Mouse (Mus musculus) activated CD4-positive, CD25-positive, alpha-beta regulatory T cell, adult 4 months (primary cell): ENCODE measurements around the gene Gm3591. TPM values are rescaled to one million over a fixed set of nuclear protein-coding genes. Genes with fewer than 3 reads are reported as not detected.
"Not testable (repeated sequence)": the region's sequence is repeated elsewhere in the genome, so short reads cannot be mapped to it uniquely, and the experiment has no call there.

Experiments used
- ATAC-seq: one replicate; pipeline ENCODE4 v1.8.0; 2017
- polyA plus RNA-seq, 2 experiments: library from polyadenylated mRNA; unstranded; fragments of 100-300 nt; shearing (Covaris generic); gene quantifications; one replicate each; pipeline ENCODE4 v1.2.1; 2017

The Gm3591 gene
- polyA plus RNA-seq, result 1 to 10 TPM in 1 of 2 experiments, under 1 TPM in 1; 0.38 to 4.6 TPM

DNA sequence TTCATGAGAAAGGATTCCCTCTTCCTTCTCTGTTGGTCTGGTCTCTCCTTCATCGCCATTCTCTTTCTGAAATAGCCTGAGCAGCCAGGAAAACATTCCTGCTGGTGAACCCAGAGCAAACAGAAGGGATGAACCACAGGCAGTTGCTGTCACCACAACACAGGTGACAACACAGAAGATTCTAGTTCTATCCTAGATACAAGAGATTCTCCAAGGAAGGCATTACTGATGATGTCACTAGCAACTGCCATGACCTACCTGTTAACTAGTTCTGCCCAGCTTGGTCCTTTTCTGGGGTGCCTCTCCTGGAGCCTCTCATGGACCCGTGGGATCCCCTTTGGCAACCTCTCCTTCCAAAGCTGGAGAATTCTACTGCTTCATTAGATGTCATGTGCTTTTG is at the start of gene Gm3591:
Gene Gm3591 (minus strand): TSS at position 101 of the 400 bp plus-strand sequence.
- ATAC-seq, result not testable (repeated sequence)

DNA sequence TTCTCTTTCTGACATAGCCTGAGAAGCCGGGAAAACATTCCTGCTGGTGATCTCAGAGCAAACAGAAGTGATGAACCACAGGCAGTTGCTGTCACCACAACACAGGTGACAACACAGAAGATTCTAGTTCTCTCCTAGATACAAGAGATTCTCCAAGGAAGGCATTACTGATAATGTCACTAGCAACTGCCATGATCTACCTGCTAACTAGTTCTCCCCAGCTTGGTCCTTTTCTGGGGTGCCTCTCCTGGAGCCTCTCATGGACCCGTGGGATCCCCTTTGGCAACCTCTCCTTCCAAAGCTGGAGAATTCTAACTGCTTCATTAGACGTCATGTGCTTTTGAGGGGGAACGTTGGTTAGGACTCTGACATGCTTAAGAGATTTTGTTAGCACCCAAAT is 32.2 kb upstream of the Gm3591 start, which contains the start of gene Gm3594:
Gene Gm3594 (minus strand): TSS at position 101 of the 400 bp plus-strand sequence.
- ATAC-seq, result not testable (repeated sequence)

- ATAC-seq, result not testable (repeated sequence)
Observed at GRCm38 (mm10) chr14:6440774-6441173, 28.5 kb upstream of the Gm3591 start.

- not testable (repeated sequence) for ATAC-seq
Observed at GRCm38 (mm10) chr14:6440206-6440605, 27.9 kb upstream of the Gm3591 start.

GRCm38 (mm10) chr14:6426766-6427165 is 14.5 kb upstream of the Gm3591 start:
- not testable (repeated sequence) for ATAC-seq

DNA sequence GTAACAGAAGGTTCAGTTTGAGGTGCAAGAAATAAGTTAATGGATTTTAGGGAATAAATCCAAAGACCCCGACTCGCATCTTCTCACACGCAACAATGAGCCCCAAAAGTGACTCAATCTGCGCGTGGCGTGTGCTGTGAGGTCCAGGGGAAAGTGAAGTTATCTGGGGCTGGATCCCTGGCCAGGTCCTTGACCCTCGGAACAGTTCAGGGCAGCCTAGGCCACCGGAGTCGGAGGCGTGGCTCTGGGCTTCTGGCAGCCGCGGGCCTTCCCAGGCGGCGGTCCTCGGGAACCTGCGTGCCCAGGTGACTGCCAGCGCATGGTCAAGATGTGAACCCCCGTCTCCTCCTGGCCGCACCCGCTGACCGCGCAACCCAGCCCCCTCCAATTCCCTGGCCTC is 14.1 kb upstream of the Gm3591 start:
- not testable (repeated sequence) for ATAC-seq

DNA sequence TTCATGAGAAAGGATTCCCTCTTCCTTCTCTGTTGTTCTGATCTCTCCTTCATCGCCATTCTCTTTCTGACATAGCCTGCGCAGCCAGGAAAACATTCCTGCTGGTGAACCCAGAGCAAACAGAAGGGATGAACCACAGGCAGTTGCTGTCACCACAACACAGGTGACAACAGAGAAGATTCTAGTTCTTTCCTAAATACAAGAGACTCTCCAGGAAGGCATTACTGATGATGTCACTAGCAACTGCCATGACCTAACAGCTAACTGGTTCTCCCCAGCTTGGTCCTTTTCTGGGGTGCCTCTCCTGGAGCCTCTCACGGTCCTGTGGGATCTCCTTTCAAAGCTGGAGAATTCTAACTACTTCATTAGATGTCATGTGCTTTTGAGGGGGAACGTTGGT is 22.1 kb downstream of the Gm3591 start, which contains the start of gene Gm16440:
Gene Gm16440 (minus strand): TSS at position 101 of the 400 bp plus-strand sequence.
- ATAC-seq, result not testable (repeated sequence)

Other genes starting within 250 kb of the Gm3591 start
- not detected for gene Gm21560, start 193.2 kb downstream of the Gm3591 start, polyA plus RNA-seq
- 1 to 10 TPM; 1.4 to 2.2 TPM for gene Gm3411, start 125.2 kb downstream of the Gm3591 start, polyA plus RNA-seq
- under 1 TPM in 1 of 2 experiments, not detected in 1; 0.37 TPM for gene Gm21103, start 107.6 kb downstream of the Gm3591 start, polyA plus RNA-seq
- gene Gm3618, start 68.8 kb downstream of the Gm3591 start, polyA plus RNA-seq, result not detected
- not detected for gene Gm16440, start 22.2 kb downstream of the Gm3591 start, polyA plus RNA-seq
- gene Gm3594, start 32.1 kb upstream of the Gm3591 start, polyA plus RNA-seq, result not detected
- not detected for gene Gm8356, start 124.8 kb upstream of the Gm3591 start, polyA plus RNA-seq
- under 1 TPM; 0.32 to 0.41 TPM for gene Gm3629, start 178.1 kb upstream of the Gm3591 start, polyA plus RNA-seq
- gene Gm3460, start 209.9 kb upstream of the Gm3591 start, polyA plus RNA-seq, result not detected